Mouse (Mus musculus) ovary, postnatal 36 days (tissue): ENCODE measurements around the gene Calhm5.

ENCODE experiments used
- DNase-seq: peaks from one replicate; pipeline ENCODE4 v3.0.0; 2022; ENCODE audit warnings: low spot score, mixed read lengths

Calhm5 gene

GRCm38 (mm10) chr10:34070999-34071492, 25.3 kb downstream of the Calhm5 start:
- no peak for DNase-seq

- DNase-seq = no peak
Observed at GRCm38 (mm10) chr10:34069606-34070005, 26.7 kb downstream of the Calhm5 start.

GRCm38 (mm10) chr10:34066591-34066990, 29.7 kb downstream of the Calhm5 start:
- DNase-seq = no peak

GRCm38 (mm10) chr10:34053987-34054386, 42.3 kb downstream of the Calhm5 start:
- DNase-seq = no peak

GRCm38 (mm10) chr10:34044210-34044609, 52.1 kb downstream of the Calhm5 start, which contains the start of gene Calhm4:
Calhm4 (minus strand) TSS chr10:34044310.
- no peak for DNase-seq
